Mouse (Mus musculus) cerebellum, postnatal 10 days (tissue): ENCODE data around the gene Arrdc3.
A peak's percentile ranks its signal among the peaks of the same experiment; 100 is the strongest.
"Not testable (repeated sequence)": the region's sequence is repeated elsewhere in the genome, so short reads cannot be mapped to it uniquely, and the experiment has no call there.

ENCODE experiments used
- DNase-seq, 2 experiments: peaks; one replicate each; pipeline ENCODE4 v3.0.0; 2021; ENCODE audit warnings: mixed read lengths in 2 of 2

Gene Arrdc3

GRCm38 (mm10) chr13:80883190-80883589 lies at the start of gene Arrdc3:
Arrdc3 (plus strand) TSS chr13:80883384.
- DNase-seq, result peak; percentile 98 to 99

GRCm38 (mm10) chr13:80862215-80862614 lies 21.0 kb upstream of the Arrdc3 start:
- DNase-seq, result peak; percentile 80 to 84

- no peak for DNase-seq
Observed at GRCm38 (mm10) chr13:80864195-80864594, 19.0 kb upstream of the Arrdc3 start.

- no peak for DNase-seq
Observed at GRCm38 (mm10) chr13:80875126-80875525, 8.1 kb upstream of the Arrdc3 start.

- no peak for DNase-seq
Observed at GRCm38 (mm10) chr13:80880756-80881155, 2.4 kb upstream of the Arrdc3 start.

GRCm38 (mm10) chr13:80881722-80882500 lies 1.3 kb upstream of the Arrdc3 start:
- peak; percentile 82 to 92 for DNase-seq

GRCm38 (mm10) chr13:80882716-80883135 lies 458 bp upstream of the Arrdc3 start:
- DNase-seq, result no peak

- peak; percentile 16 to 48 for DNase-seq
Observed at GRCm38 (mm10) chr13:80883649-80884376, 629 bp downstream of the Arrdc3 start.

- DNase-seq, result peak; percentile 84 to 89
Observed at GRCm38 (mm10) chr13:80884377-80884983, 1.3 kb downstream of the Arrdc3 start.

- peak; percentile 98 to 99 for DNase-seq
Observed at GRCm38 (mm10) chr13:80885103-80885833, 2.1 kb downstream of the Arrdc3 start.

GRCm38 (mm10) chr13:80885834-80886663 lies 2.9 kb downstream of the Arrdc3 start:
- DNase-seq, result peak; percentile 96 to 97

GRCm38 (mm10) chr13:80886664-80887210 lies 3.6 kb downstream of the Arrdc3 start:
- peak; percentile 24 to 28 for DNase-seq

- DNase-seq, result no peak
Observed at GRCm38 (mm10) chr13:80887842-80888241, 4.7 kb downstream of the Arrdc3 start.

- DNase-seq, result not testable (repeated sequence)
Observed at GRCm38 (mm10) chr13:80894928-80895327, 11.7 kb downstream of the Arrdc3 start.

GRCm38 (mm10) chr13:80897411-80897810 lies 14.2 kb downstream of the Arrdc3 start:
- peak in 1 of 2 experiments; percentile 21 for DNase-seq

- DNase-seq, result no peak
Observed at GRCm38 (mm10) chr13:80898095-80898494, 14.9 kb downstream of the Arrdc3 start.

- DNase-seq, result no peak
Observed at GRCm38 (mm10) chr13:80899435-80900029, 16.3 kb downstream of the Arrdc3 start.

- DNase-seq, result peak; percentile 32 to 48
Observed at GRCm38 (mm10) chr13:80901432-80901831, 18.2 kb downstream of the Arrdc3 start.

- DNase-seq, result no peak
Observed at GRCm38 (mm10) chr13:80902796-80903195, 19.6 kb downstream of the Arrdc3 start.

- no peak for DNase-seq
Observed at GRCm38 (mm10) chr13:80913361-80913760, 30.2 kb downstream of the Arrdc3 start.

- DNase-seq, result no peak
Observed at GRCm38 (mm10) chr13:80920939-80921338, 37.8 kb downstream of the Arrdc3 start.
